Mouse (Mus musculus) lung, postnatal 36 days (tissue): ENCODE data around the gene Inpp5d.

Source experiments
- DNase-seq: peaks from one replicate; pipeline ENCODE4 v3.0.0; 2022; ENCODE audit warnings: mixed read lengths

Gene Inpp5d

GRCm38 (mm10) chr1:87709661-87710270 lies 89.7 kb downstream of the Inpp5d start:
- DNase-seq: no peak

GRCm38 (mm10) chr1:87711938-87712613 lies 92.0 kb downstream of the Inpp5d start:
- DNase-seq: no peak

- no peak for DNase-seq
Observed at GRCm38 (mm10) chr1:87712614-87712971, 92.5 kb downstream of the Inpp5d start.

- peak; percentile 43 for DNase-seq
Observed at GRCm38 (mm10) chr1:87721382-87721781, 101.3 kb downstream of the Inpp5d start.

GRCm38 (mm10) chr1:87722081-87722480 lies 102.0 kb downstream of the Inpp5d start:
- DNase-seq: no peak

GRCm38 (mm10) chr1:87723351-87723750 lies 103.2 kb downstream of the Inpp5d start:
- DNase-seq: no peak

- no peak for DNase-seq
Observed at GRCm38 (mm10) chr1:87729070-87729469, 109.0 kb downstream of the Inpp5d start.

- no peak for DNase-seq
Observed at GRCm38 (mm10) chr1:87729850-87730249, 109.7 kb downstream of the Inpp5d start.

- no peak for DNase-seq
Observed at GRCm38 (mm10) chr1:87730271-87730670, 110.2 kb downstream of the Inpp5d start.

- DNase-seq: peak; percentile 7
Observed at GRCm38 (mm10) chr1:87733212-87733611, 113.1 kb downstream of the Inpp5d start.

- DNase-seq: no peak
Observed at GRCm38 (mm10) chr1:87734153-87734552, 114.0 kb downstream of the Inpp5d start.

- no peak for DNase-seq
Observed at GRCm38 (mm10) chr1:87740584-87741290, 120.6 kb downstream of the Inpp5d start.

GRCm38 (mm10) chr1:87749360-87749973 lies 129.4 kb downstream of the Inpp5d start:
- DNase-seq: no peak

- DNase-seq: peak; percentile 97
Observed at GRCm38 (mm10) chr1:87755641-87756470, 135.7 kb downstream of the Inpp5d start, which contains the start of gene Atg16l1. Atg16l1 (plus strand) TSS chr1:87755870.

- no peak for DNase-seq
Observed at GRCm38 (mm10) chr1:87763821-87764220, 143.7 kb downstream of the Inpp5d start.

GRCm38 (mm10) chr1:87765741-87766140 lies 145.6 kb downstream of the Inpp5d start:
- DNase-seq: no peak

- DNase-seq: peak; percentile 28
Observed at GRCm38 (mm10) chr1:87766233-87766632, 146.1 kb downstream of the Inpp5d start.

GRCm38 (mm10) chr1:87769263-87769662 lies 149.2 kb downstream of the Inpp5d start:
- no peak for DNase-seq
